Comparison of ENCODE assay signal across 8 mouse cellular contexts in the genomic region with DNA sequence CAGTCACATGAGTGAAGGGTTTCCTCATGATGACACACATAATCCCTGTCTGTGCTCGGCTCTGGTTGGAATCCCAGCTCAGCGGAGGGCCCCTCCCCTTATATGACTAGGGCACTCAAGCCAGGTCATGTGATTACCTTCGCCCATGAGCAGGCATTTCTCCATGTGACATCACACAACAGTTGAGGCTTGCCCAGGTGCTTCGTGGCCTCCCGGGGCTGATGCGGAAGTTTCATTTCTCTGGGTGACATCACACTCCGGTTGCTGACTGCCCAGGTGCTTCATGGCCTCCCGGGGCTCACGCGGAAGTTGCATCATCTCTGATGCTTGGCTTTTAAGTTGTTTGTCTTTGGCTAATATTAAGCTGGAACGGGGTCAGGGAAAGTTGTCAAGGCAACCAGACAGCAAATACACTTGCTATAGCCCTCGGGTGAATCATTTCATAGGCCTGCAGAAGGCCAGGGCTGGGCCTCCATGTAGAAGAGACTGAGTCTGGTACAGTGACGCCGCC. TPM values are rescaled to one million over a fixed set of nuclear protein-coding genes. Genes with fewer than 3 reads are reported as not detected.
A peak's percentile ranks its signal among the peaks of the same experiment; 100 is the strongest.
DNase-seq lines count a peak whose midpoint lies in the region; ATAC-seq lines count a peak whose summit lies in the region.

No protein-coding gene starts in this region.

- H3K27ac ChIP-seq in limb, embryonic 15.5 days: no peak overlapping the region
- no peak overlapping the region for H3K27ac ChIP-seq in forebrain, embryonic 13.5 days

- H3K4me3 ChIP-seq in limb, embryonic 15.5 days: no peak overlapping the region
- H3K4me3 ChIP-seq in forebrain, embryonic 13.5 days: no peak overlapping the region

- H3K4me1 ChIP-seq in limb, embryonic 15.5 days: 0 out of 2 replicates have a peak, but pooled peaks cover 3% of the 10 kb centered on the region
- no peaks in the 10 kb centered on the region for H3K4me1 ChIP-seq in forebrain, embryonic 13.5 days

- H3K27me3 ChIP-seq in limb, embryonic 15.5 days: no peaks in the 10 kb centered on the region
- H3K27me3 ChIP-seq in forebrain, embryonic 13.5 days: no peaks in the 10 kb centered on the region

- 70% methylated on average over 14 of the region's 14 CpGs for WGBS in limb, embryonic 15.5 days
- 83% methylated on average over 14 of the region's 14 CpGs for WGBS in forebrain, embryonic 13.5 days

- no peaks in the 10 kb centered on the region for H3K36me3 ChIP-seq in limb, embryonic 15.5 days
- no peaks in the 10 kb centered on the region for H3K36me3 ChIP-seq in forebrain, embryonic 13.5 days (ENCODE audit: poor library complexity, severe bottlenecking)

- no peak overlapping the region for H3K9ac ChIP-seq in limb, embryonic 15.5 days
- H3K9ac ChIP-seq in forebrain, embryonic 13.5 days: no peak overlapping the region

- ATAC-seq in limb, embryonic 15.5 days (ENCODE audit: insufficient number of reproducible peaks, low FRiP score, low TSS enrichment, low read depth): peak; percentile 28; the same call in 1 of the 2 replicates
- peak; percentile 77 for ATAC-seq in neutrophil, adult 5-6 weeks (ENCODE audit: extremely low read depth, insufficient number of reproducible peaks, low FRiP score, poor library complexity, severe bottlenecking)
- no peak for ATAC-seq in forebrain, embryonic 13.5 days

- intact Hi-C loops in left cerebral cortex, postnatal 36 days (cut with DNase I): loop anchor here (10.0 kb wide), 1 partner anchor 183 kb away; the partner anchor contains the start of gene Batf3

- no peaks in the 10 kb centered on the region for H3K9me3 ChIP-seq in limb, embryonic 15.5 days
- no peaks in the 10 kb centered on the region for H3K9me3 ChIP-seq in forebrain, embryonic 13.5 days (replicated peaks)

- DNase-seq in gastrocnemius, adult 18-20 months (ENCODE audit: low spot score): peak; percentile 69
- no peak for DNase-seq in gastrocnemius, postnatal 4 days (ENCODE audit: low spot score in 2 of 2)
- DNase-seq in brain, adult 2 months (ENCODE audit: low read depth, low spot score): peak; percentile 18
- no peak for DNase-seq in thymus, postnatal 36 days
- DNase-seq in left cerebral cortex, postnatal 36 days (ENCODE audit: low spot score in 2 of 2): no peak

- no peak overlapping the region for H3K4me2 ChIP-seq in limb, embryonic 15.5 days
- no peak overlapping the region for H3K4me2 ChIP-seq in forebrain, embryonic 13.5 days

RNA-seq across cellular contexts. Expression of gene Nenf, which starts 40.4 kb away (rescaled TPM):
- 10 to 100 TPM; 67.8 to 76.9 TPM for total RNA-seq in gastrocnemius, adult 18-20 months (2021)
- total RNA-seq in gastrocnemius, postnatal 4 days (2021): 10 to 100 TPM; 94.5 to 94.7 TPM
- polyA plus RNA-seq in limb, embryonic 15.5 days (2015; fragmentation: Nextera tagmentation; extraction: Ambion mirVana): 111 and 112 TPM in 2 replicates
- total RNA-seq in neutrophil, adult 5-6 weeks (2017): not detected in 2 replicates
- 66.3 and 69.3 TPM in 2 replicates for polyA plus RNA-seq in forebrain, embryonic 13.5 days (2015; fragmentation: Nextera tagmentation; extraction: Ambion mirVana)
- total RNA-seq in left cerebral cortex, postnatal 36 days (2021): 10 to 100 TPM; 66.1 to 76.7 TPM

RNA-seq across cellular contexts. Expression of gene Tmem206, which starts 48.1 kb away (rescaled TPM):
- 1 to 10 TPM; 1.1 to 1.5 TPM for total RNA-seq in gastrocnemius, adult 18-20 months (2021)
- 1 to 10 TPM; 4.6 to 6.3 TPM for total RNA-seq in gastrocnemius, postnatal 4 days (2021)
- polyA plus RNA-seq in limb, embryonic 15.5 days (2015; fragmentation: Nextera tagmentation; extraction: Ambion mirVana): 17.8 and 18.5 TPM in 2 replicates
- 19.2 and 19.5 TPM in 2 replicates for total RNA-seq in neutrophil, adult 5-6 weeks (2017)
- polyA plus RNA-seq in forebrain, embryonic 13.5 days (2015; fragmentation: Nextera tagmentation; extraction: Ambion mirVana): 41.3 and 43.9 TPM in 2 replicates
- 1 to 10 TPM; 8.2 to 8.7 TPM for total RNA-seq in left cerebral cortex, postnatal 36 days (2021)

RNA-seq across cellular contexts. Expression of gene Atf3, which starts 59.8 kb away (rescaled TPM):
- 100 to 1,000 TPM in 1 of 2 experiments, 10 to 100 TPM in 1; 14.7 to 163 TPM for total RNA-seq in gastrocnemius, adult 18-20 months (2021)
- total RNA-seq in gastrocnemius, postnatal 4 days (2021): 10 to 100 TPM in 1 of 2 experiments, 1 to 10 TPM in 1; 9.7 to 13.9 TPM
- 8.2 and 11.4 TPM in 2 replicates for polyA plus RNA-seq in limb, embryonic 15.5 days (2015; fragmentation: Nextera tagmentation; extraction: Ambion mirVana)
- 120 and 181 TPM in 2 replicates for total RNA-seq in neutrophil, adult 5-6 weeks (2017)
- polyA plus RNA-seq in forebrain, embryonic 13.5 days (2015; fragmentation: Nextera tagmentation; extraction: Ambion mirVana): 1.0 and 1.4 TPM in 2 replicates
- total RNA-seq in left cerebral cortex, postnatal 36 days (2021): 1 to 10 TPM in 1 of 2 experiments, under 1 TPM in 1; 0.68 to 1.2 TPM

Comparison
In these comparisons a context has a peak if more than half of its experiments do, and no peak if none do; other contexts are left out.
1. DNase-seq: peak in gastrocnemius, adult 18-20 months (single experiment) and brain, adult 2 months (single experiment); none in gastrocnemius, postnatal 4 days (0 of 2), thymus, postnatal 36 days (0 of 2) and left cerebral cortex, postnatal 36 days (0 of 2).
2. RNA of gene Nenf, which starts 40.4 kb away (total RNA-seq): 94.5 to 94.7 TPM in gastrocnemius, postnatal 4 days, 67.8 to 76.9 TPM in gastrocnemius, adult 18-20 months and 66.1 to 76.7 TPM in left cerebral cortex, postnatal 36 days; not detected in neutrophil, adult 5-6 weeks; every median in the first group is over 10 times any median in the second.
3. RNA of gene Atf3, which starts 59.8 kb away (total RNA-seq): 120 to 181 TPM in neutrophil, adult 5-6 weeks, 14.7 to 163 TPM in gastrocnemius, adult 18-20 months and 9.7 to 13.9 TPM in gastrocnemius, postnatal 4 days; 0.68 to 1.2 TPM in left cerebral cortex, postnatal 36 days; every median in the first group is over 4 times any median in the second.